Mouse (Mus musculus) intestine, embryonic 14.5 days (tissue): Measurements from ENCODE around the gene Siglec1. TPM values are rescaled to one million over a fixed set of nuclear protein-coding genes. Genes with fewer than 3 reads are reported as not detected.

Experiments
- ATAC-seq: fragments of 200-750 bp; cut with Nextera tagmentation; replicated peaks from 2 replicates; pipeline ENCODE4 v1.8.0; 2017; ENCODE audit warnings: low read depth, moderate number of reproducible peaks, moderate TSS enrichment, moderate library complexity; ENCODE audit not compliant: low FRiP score, low TSS enrichment
- DNase-seq: peaks from one replicate; pipeline ENCODE4 v3.0.0-alpha.2; 2018; ENCODE audit warnings: low spot score
- H3K27ac ChIP-seq: fragments of 300-500 bp; sonication (generic); 2 replicates; pipeline ENCODE4 v1.5.1; 2014; ENCODE audit warnings: low read depth, mild to moderate bottlenecking, control low read depth
- H3K27me3 ChIP-seq: fragments of 300-500 bp; sonication (generic); replicated peaks from 2 replicates; pipeline ENCODE4 v1.6.1; 2014; ENCODE audit warnings: low read length, control low read depth; ENCODE audit not compliant: control insufficient read depth, insufficient read depth
- H3K36me3 ChIP-seq: fragments of 300-500 bp; sonication (generic); 2 replicates; pipeline ENCODE4 v1.6.1; 2014; ENCODE audit warnings: low read length, control low read depth; ENCODE audit not compliant: control insufficient read depth, insufficient read depth
- H3K4me1 ChIP-seq: fragments of 300-500 bp; sonication (generic); replicated peaks from 2 replicates; pipeline ENCODE4 v1.6.1; 2014; ENCODE audit warnings: low read length, control low read depth, mixed read lengths; ENCODE audit not compliant: control insufficient read depth, insufficient read depth
- H3K4me2 ChIP-seq: fragments of 300-500 bp; sonication (generic); 2 replicates; pipeline ENCODE4 v1.6.1; 2014; ENCODE audit warnings: low read length
- H3K4me3 ChIP-seq: fragments of 300-500 bp; sonication (generic); 2 replicates; pipeline ENCODE4 v1.5.1; 2014; ENCODE audit warnings: low read depth, low read length, control low read depth, mixed read lengths
- H3K9ac ChIP-seq: fragments of 300-500 bp; sonication (generic); 2 replicates; pipeline ENCODE4 v1.6.1; 2014; ENCODE audit warnings: mild to moderate bottlenecking, low read length
- H3K9me3 ChIP-seq: fragments of 300-500 bp; sonication (generic); 2 replicates; pipeline ENCODE4 v1.6.1; 2016; ENCODE audit warnings: low read length, control low read depth; ENCODE audit not compliant: control insufficient read depth
- WGBS: fragments of 180-500 bp; shearing (Covaris S2); extraction: QIAGEN DNeasy Blood & Tissue Kit; methylation state at CpG from one replicate; pipeline ENCODE4 v1.1.7; 2014; 5-methylcytosine and 5-hydroxymethylcytosine counted together
- polyA plus RNA-seq: library from polyadenylated mRNA; unstranded; fragments of >200 nt; fragmentation: Nextera tagmentation; extraction: Ambion mirVana; gene quantifications from 2 replicates; pipeline ENCODE4 v1.2.1, GENCODE M21; 2014

Siglec1 gene
- 0.30 and 0.41 TPM in 2 replicates for polyA plus RNA-seq

DNA sequence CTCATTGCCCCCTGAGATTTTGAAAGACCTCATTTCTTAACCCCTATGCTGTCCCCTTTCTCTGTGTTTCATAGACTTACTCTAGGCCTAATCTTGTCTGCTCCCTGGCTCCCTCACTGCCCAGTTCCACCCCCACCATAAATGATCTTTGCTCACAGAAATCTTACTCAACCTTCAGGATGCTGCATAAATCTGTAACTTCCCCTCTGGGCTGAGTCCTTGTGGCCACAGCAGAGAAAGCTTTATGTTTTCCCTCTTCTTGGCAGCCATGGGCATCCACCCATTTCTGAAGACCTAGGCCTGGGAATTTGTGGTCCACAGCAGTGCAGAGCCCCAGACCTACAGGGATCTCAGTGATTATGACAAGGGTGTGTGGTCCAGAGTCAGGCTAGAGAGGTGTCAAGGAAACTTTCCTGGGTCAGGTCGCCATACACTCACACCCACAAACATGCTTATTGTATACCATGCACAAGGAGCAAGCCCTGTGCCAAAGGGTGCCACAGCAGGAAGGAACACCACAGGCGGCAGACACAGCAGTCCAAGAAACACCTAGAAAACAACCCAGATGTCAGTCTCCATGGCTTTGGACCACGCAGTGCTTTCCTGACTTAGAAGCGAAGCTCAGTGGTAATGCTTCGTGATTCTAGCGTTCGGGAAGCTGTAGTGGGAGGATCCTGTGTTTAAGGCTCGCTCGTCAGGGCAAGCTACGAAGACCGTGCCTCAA is at the start of gene Siglec1:
Gene Siglec1, minus strand, starts transcription at position 99 of the 724 bp plus-strand sequence.
- DNase-seq = no peak
- no peak for ATAC-seq
- no peak within 1 kb of the TSS for H3K9ac ChIP-seq

DNA sequence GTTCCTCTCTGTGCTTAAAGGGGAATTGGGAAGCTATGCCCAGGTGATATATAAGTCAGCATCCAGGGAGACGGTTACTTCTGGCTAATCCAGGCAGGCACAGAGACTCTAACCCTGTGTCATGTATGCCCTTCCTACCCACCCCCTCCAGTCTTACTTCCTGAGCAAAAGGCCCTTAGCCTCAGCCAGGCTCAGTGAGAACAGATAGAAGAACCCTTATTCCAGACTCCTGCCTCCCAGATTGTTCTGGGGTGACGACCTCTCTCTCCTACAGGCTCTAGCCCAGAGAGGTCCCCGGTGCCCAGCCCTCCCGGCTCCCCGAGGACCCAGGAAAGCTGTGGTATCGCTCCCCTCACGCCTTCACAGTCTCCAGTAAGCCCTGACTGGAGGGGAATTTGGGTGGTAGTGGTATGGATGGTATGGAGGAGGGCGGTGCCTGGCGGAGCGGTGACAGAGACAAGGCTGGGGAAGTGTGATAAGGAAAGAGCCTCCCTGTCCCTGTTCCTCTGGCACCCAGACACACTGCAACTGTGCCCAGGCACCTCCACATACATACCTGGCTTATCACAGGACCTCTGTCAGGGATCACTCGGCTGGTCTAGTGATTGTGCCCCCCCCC is 49.1 kb upstream of the Siglec1 start:
- WGBS = 61% methylated on average over 11 of the region's 11 CpGs
- no peaks in the 10 kb centered on the region for H3K4me1 ChIP-seq
- H3K4me2 ChIP-seq = no peak overlapping the region
- no peak overlapping the region for H3K27ac ChIP-seq
- no peak overlapping the region for H3K9ac ChIP-seq
- ATAC-seq (no peak; the same call in 1 of the 2 replicates), DNase-seq (no peak)
- H3K36me3 ChIP-seq = peaks cover 29% of the 10 kb centered on the region; the same call in 1 of the 2 replicates
- H3K27me3 ChIP-seq = no peaks in the 10 kb centered on the region
- H3K4me3 ChIP-seq = no peak overlapping the region
- H3K9me3 ChIP-seq = no peaks in the 10 kb centered on the region

More for the DNA sequence above, at the start of gene Siglec1:
- WGBS = 83% methylated on average over 11 of the region's 11 CpGs
- H3K4me2 ChIP-seq = no peak within 1 kb of the TSS
- no peaks in the 10 kb centered on the region for H3K9me3 ChIP-seq
- no peaks in the 10 kb centered on the region for H3K27me3 ChIP-seq
- H3K27ac ChIP-seq = no peak within 1 kb of the TSS
- no peak within 1 kb of the TSS for H3K4me3 ChIP-seq
- no peaks in the 10 kb centered on the region for H3K36me3 ChIP-seq
- H3K4me1 ChIP-seq = no peaks in the 10 kb centered on the region

DNA sequence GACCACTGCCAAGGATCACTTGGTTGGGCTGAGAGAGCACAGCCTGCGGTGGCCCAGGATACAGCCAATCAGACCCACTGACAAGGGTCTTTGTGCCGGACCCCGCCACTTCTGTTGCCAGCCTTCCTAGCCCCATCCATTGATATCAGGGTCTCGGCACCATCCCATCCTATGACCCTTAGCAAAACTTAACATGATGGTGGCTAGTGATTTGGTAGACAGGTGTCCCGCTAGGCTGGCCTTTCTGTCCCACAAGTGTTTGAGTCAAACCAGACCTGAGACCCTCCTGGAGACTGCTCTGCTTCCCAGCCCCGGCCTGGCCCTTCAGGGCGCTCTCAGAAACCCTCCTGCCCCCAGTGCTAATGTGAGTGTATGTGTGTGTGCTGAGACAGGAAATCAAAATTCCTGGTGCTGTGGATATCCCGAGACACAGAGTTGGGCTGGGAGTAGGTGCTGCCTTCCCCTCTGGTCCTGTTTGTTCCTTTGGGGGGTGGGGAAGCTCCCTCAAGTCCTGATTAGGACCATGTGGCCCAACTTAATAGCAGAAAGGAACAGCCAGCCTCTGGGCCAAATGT is 48.3 kb upstream of the Siglec1 start:
- ATAC-seq = no peak

DNA sequence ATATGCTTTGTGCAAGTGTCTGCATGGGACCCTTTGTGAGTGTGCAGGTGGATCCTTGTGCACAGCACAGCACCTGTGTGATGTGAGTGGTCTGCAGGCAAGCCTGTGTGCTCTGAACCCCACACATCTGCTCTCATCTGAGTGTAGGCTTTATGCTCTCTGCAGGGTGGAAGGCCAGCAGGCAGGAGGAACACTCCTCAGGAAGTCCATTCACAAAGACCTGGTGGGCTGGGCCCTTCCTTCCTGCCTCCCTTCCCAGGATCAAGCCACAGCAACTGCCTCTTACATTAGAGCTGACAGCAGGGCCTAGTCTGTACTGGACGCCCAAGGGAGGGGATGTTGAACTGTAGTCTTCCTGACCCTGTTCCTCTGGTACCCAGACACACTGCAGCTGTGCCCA is 47.8 kb upstream of the Siglec1 start:
- Histone ChIP-seq H3K4me1 (no peaks in the 10 kb centered on the region), H3K9ac (no peak overlapping the region), H3K9me3 (no peaks in the 10 kb centered on the region), H3K4me3 (no peak overlapping the region), H3K4me2 (no peak overlapping the region), H3K27me3 (no peaks in the 10 kb centered on the region), H3K27ac (no peak overlapping the region), H3K36me3 (peaks cover 28% of the 10 kb centered on the region; the same call in 1 of the 2 replicates)
- ATAC-seq = no peak
- DNase-seq = no peak
- WGBS = 65% methylated on average over 1 of the region's 1 CpGs

More for the DNA sequence above, 48.3 kb upstream of the Siglec1 start:
- no peaks in the 10 kb centered on the region for H3K4me1 ChIP-seq
- H3K4me3 ChIP-seq = no peak overlapping the region
- no peak overlapping the region for H3K4me2 ChIP-seq
- H3K9ac ChIP-seq = no peak overlapping the region
- no peaks in the 10 kb centered on the region for H3K27me3 ChIP-seq
- H3K36me3 ChIP-seq = peaks cover 28% of the 10 kb centered on the region; the same call in 1 of the 2 replicates
- no peaks in the 10 kb centered on the region for H3K9me3 ChIP-seq
- 82% methylated on average over 8 of the region's 8 CpGs for WGBS
- no peak overlapping the region for H3K27ac ChIP-seq
- no peak for DNase-seq

- DNase-seq (no peak), ATAC-seq (no peak)
- H3K4me1 ChIP-seq = peaks cover 5% of the 10 kb centered on the region
- H3K9me3 ChIP-seq = no peaks in the 10 kb centered on the region
- 80% methylated on average over 9 of the region's 9 CpGs for WGBS
- no peaks in the 10 kb centered on the region for H3K27me3 ChIP-seq
- H3K36me3 ChIP-seq = peaks cover 24% of the 10 kb centered on the region; the same call in 1 of the 2 replicates
- no peak within 1 kb of the TSS for H3K9ac ChIP-seq
- no peak within 1 kb of the TSS for H3K4me3 ChIP-seq
- no peak within 1 kb of the TSS for H3K27ac ChIP-seq
- no peak within 1 kb of the TSS for H3K4me2 ChIP-seq
Measured at GRCm38 (mm10) chr2:131132930-131133547, 46.5 kb upstream of the Siglec1 start, which contains the start of gene Gm11037. Gm11037 (plus strand) TSS chr2:131133497.

DNA sequence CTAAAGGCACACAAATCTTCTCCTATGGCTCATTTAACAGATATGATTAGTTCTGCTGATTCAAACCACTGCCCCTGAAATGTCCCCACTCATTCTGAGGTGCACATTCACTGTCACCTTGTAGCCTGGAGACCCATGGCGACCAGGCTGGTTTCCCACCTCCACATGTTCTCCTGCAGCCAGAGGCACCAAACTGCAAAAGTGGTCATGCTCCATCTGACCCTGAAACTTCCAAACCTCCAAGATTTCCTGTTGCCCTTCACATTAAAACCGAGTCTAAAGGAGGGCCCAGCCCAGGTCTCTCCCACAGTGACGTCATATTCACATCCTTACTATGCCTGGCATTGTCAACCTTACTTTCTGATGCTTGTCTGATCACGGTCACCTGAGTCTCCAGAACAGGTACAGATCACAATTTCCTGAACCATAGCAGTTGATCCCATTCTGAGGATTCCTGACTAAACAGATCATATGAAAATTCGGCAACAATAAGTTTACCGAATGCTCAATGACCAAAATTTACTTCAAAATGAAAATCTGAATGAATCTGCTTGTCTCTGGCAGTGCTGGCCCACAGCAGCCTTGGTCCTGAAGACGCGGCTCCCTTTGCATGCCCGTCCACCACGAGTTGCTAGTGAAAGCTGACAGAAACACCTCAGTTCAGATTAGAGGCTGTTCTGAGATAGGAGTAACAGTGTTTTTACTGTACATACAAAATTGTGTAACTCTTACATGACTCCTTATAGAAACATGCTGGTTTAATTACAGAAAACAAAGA is 45.7 kb upstream of the Siglec1 start:
- Histone ChIP-seq H3K9me3 (no peaks in the 10 kb centered on the region), H3K36me3 (peaks cover 21% of the 10 kb centered on the region; the same call in 1 of the 2 replicates), H3K9ac (no peak overlapping the region), H3K27me3 (no peaks in the 10 kb centered on the region), H3K27ac (no peak overlapping the region), H3K4me2 (no peak overlapping the region), H3K4me3 (no peak overlapping the region), H3K4me1 (peaks cover 9% of the 10 kb centered on the region)
- WGBS = 87% methylated on average over 10 of the region's 10 CpGs
- DNase-seq (no peak), ATAC-seq (no peak)

DNA sequence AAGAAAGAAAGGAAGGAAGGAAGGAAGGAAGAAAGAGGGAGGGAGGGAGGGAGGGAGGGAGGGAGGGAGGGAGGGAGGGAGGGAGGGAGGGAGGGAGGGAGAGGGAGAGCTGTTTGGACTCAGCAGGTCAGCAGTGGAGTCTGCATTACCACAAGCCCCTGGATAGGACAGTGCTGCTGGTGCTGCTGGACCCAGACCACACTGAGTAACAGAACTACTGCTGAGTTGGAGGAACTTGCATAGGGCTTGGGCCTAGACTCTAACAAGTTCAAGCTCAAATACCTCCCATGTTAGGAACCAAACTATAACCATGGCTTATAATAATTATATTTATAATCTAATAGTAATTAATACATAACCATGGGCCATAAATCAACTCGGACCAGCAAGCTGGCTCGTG is 44.3 kb upstream of the Siglec1 start:
- H3K4me3 ChIP-seq = no peak overlapping the region
- no peak for ATAC-seq
- H3K9ac ChIP-seq = no peak overlapping the region
- H3K27me3 ChIP-seq = no peaks in the 10 kb centered on the region
- H3K27ac ChIP-seq = no peak overlapping the region
- peaks cover 16% of the 10 kb centered on the region for H3K4me1 ChIP-seq
- no peak for DNase-seq
- peaks cover 16% of the 10 kb centered on the region; the same call in 1 of the 2 replicates for H3K36me3 ChIP-seq
- H3K4me2 ChIP-seq = no peak overlapping the region
- 76% methylated on average over 2 of the region's 2 CpGs for WGBS
- no peaks in the 10 kb centered on the region for H3K9me3 ChIP-seq

- Histone ChIP-seq H3K4me1 (peaks cover 16% of the 10 kb centered on the region), H3K36me3 (peaks cover 12% of the 10 kb centered on the region; the same call in 1 of the 2 replicates), H3K9me3 (no peaks in the 10 kb centered on the region), H3K27ac (no peak overlapping the region), H3K4me3 (no peak overlapping the region), H3K27me3 (no peaks in the 10 kb centered on the region), H3K9ac (no peak overlapping the region), H3K4me2 (no peak overlapping the region)
- WGBS = 57% methylated on average over 5 of the region's 5 CpGs
- no peak for DNase-seq
- no peak for ATAC-seq
Measured at GRCm38 (mm10) chr2:131129836-131130235, 43.3 kb upstream of the Siglec1 start.
